Mouse (Mus musculus) small intestine, adult 2 months (tissue): ENCODE measurements around the gene Rbm20.

Experiments used
- CTCF ChIP-seq: fragments of 200-500 bp; IDR thresholded peaks from 2 replicates; pipeline ENCODE4 v1.5.1; 2012; ENCODE audit warnings: low read depth, mild to moderate bottlenecking, control low read depth, inconsistent platforms, low read length, moderate library complexity, mixed read lengths; ENCODE audit not compliant: insufficient replicate concordance, insufficient read length; ENCODE audit errors: extremely low read depth
- POLR2A ChIP-seq: fragments of 200-500 bp; IDR thresholded peaks from 2 replicates; pipeline ENCODE4 v1.6.1; 2012; ENCODE audit warnings: low read depth, mild to moderate bottlenecking, control low read depth, inconsistent platforms, low read length, moderate library complexity

DNA sequence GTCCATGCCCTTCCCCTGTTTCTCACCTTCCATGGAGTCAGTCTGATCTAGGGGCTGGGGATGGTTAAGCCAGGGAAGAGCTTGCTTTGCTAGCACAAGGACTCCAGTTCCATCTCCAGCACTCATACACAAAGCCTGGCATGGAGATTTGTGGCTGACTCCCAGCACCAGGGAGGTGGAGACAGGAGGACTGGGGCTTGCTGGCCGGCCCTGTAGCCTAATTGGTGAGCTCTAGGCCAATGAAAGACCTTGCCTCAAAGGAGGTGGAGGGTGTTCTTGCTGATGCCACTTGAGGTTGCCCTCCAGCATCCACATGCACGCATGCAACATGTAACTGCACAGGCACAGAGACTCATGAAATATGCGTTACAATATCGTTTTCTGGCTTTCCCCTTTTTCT, 221.4 kb downstream of the Rbm20 start:
- TF ChIP-seq POLR2A = no peak
- no peak for TF ChIP-seq CTCF
